Mouse (Mus musculus) erythroid progenitor cell, adult 5-6 weeks (primary cell): ENCODE results near the gene P3h3. TPM values are rescaled to one million over a fixed set of nuclear protein-coding genes. Genes with fewer than 3 reads are reported as not detected.
"Not testable (repeated sequence)": the region's sequence is repeated elsewhere in the genome, so short reads cannot be mapped to it uniquely, and the experiment has no call there.

Experiments
- ATAC-seq: replicated peaks from 2 replicates; pipeline ENCODE4 v1.8.0; 2016; ENCODE audit warnings: moderate number of reproducible peaks, mild to moderate bottlenecking, moderate TSS enrichment, inconsistent platforms; ENCODE audit not compliant: poor library complexity, low FRiP score, severe bottlenecking
- total RNA-seq, 2 experiments: library from RNA; stranded (forward) in 1 of 2; stranded (reverse) in 1 of 2; fragments of 150-400 nt in 1 of 2; fragments of 186-747, 209-891 nt in 1 of 2; gene quantifications; 2 replicates each; pipeline versions ENCODE4 v1.2.3 to v1.2.4; 2015 to 2017; ENCODE audit warnings: low replicate concordance in 2 of 2

P3h3 gene
- total RNA-seq, 2 experiments from 2014 or later = 0.83 to 2.5 TPM

DNA sequence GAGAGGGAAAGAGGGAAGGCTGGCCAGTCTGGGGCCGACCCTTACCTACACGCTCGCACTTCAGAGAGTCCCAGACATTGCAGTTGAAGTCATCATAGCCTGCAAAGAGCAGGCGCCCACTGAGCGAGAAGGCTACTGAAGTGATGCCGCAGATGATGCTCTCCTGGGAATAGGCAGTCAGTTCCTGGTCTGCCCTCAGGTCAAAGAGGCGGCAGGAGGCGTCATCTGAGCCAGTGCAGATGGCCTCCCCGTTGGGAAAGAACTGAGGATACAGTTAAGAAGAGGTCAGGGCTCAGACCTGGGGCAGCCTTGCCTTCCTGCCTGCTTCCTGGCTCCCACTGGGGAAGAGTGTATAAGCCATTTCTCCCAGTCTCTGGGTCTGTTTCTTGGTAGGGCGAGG lies 22.0 kb downstream of the P3h3 start:
- ATAC-seq = no peak

DNA sequence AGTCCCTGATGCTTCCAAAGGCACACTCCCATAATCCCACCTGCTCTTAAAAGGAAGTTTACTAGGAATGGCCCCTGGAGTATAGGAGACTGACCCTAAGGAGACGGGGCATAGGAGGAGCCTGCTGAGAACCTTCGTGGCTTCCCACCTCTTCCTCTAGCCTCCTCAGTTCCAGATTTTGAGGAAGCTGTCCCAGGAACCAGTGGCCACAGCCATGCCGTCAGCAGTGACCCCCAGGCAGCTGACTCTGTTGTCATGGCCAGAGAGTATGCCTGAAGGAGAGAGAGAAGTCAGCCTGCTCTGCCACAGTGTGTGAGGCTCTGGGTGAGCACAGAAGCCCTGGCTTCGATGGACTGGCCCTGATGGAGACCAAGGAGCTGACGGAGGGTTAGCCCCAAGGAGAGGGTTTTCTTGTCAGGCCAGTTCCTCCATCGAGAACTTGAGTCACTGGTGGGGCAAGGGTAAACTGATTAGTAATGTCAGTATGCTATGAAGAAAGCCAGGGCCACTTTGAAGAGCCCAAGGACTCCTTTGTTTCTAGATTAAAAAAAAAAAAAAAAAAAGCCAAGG lies 23.0 kb downstream of the P3h3 start:
- ATAC-seq = no peak

DNA sequence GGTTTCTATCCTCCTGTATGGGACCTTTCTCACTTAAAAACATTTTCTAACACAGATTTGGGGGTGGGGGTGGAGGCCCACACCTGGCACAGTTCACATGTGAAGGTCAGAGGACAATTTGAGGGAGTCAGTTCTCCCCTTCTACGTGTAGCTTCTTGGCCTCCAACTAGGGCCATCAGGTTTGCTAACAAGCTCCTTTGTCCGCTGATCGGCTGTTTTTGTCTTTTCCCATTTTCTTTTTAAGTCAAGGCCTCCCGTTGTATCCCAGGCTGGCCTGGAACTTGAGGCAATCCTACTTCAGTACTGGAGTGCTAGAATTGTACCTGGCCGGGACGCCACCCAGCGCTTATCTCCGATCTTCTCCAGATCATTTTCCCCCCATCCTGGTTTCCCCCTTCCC lies 25.9 kb downstream of the P3h3 start:
- no peak for ATAC-seq

DNA sequence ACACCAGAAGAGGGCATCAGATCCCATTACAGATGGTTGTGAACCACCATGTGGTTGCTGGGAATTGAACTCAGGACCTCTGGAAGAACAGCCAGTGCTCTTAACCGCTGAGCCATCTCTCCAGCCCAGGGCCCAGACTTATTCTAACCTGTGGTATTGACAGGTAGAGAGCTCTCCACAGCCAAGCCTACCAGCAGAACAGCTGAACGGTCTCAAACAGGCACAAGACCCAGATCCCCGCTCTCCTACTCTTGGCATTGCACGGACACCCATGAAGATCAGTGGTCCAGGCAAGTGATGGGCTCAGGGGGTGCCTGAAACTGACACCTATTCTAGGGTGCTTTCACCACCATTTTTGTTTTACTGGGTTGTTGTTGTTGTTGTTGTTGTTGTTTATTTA lies 26.4 kb downstream of the P3h3 start:
- ATAC-seq = not testable (repeated sequence)

DNA sequence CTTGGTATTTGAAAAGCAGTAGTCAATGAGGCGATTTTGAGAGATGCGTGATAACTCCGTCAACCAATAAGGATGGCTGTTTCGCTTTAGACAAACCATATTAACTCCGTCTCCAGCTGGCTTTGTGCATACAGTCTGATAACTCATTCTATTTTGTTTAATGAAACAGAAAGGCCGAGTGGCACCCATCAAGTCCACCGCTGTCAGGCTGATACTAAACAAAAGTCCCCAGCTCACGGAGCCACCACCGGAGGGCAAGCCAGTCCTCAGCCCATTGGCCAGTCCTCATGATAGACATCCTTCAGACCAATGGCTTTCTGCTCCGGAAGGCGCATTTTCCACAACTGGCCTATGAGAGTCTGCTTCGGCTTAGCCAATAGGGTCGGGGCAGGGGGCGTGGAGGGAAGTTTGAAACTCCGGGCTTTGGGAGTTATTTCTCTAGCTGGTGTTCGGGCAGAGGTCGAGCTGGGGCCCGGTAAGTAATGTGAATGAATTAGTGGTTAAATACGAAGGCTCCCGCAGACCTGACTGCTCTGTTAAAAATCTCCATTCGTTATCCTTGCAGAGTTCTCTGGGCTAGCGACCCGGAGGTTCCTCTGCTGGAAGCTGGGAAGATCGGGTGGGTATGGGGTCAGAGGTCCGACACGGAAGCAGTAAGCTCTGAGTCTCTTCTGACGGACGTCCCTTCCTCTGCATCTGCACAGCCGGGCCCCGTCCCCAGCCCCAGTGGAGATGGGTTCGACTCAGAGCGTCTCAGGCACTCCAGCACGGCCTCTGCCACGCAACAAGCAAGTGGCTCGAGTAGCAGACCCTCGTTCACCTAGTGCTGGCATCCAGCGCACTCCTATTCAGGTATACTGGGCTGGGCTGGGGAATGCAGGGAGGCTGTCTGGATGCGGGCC lies 27.5 kb downstream of the P3h3 start:
- ATAC-seq = peak; percentile 73

DNA sequence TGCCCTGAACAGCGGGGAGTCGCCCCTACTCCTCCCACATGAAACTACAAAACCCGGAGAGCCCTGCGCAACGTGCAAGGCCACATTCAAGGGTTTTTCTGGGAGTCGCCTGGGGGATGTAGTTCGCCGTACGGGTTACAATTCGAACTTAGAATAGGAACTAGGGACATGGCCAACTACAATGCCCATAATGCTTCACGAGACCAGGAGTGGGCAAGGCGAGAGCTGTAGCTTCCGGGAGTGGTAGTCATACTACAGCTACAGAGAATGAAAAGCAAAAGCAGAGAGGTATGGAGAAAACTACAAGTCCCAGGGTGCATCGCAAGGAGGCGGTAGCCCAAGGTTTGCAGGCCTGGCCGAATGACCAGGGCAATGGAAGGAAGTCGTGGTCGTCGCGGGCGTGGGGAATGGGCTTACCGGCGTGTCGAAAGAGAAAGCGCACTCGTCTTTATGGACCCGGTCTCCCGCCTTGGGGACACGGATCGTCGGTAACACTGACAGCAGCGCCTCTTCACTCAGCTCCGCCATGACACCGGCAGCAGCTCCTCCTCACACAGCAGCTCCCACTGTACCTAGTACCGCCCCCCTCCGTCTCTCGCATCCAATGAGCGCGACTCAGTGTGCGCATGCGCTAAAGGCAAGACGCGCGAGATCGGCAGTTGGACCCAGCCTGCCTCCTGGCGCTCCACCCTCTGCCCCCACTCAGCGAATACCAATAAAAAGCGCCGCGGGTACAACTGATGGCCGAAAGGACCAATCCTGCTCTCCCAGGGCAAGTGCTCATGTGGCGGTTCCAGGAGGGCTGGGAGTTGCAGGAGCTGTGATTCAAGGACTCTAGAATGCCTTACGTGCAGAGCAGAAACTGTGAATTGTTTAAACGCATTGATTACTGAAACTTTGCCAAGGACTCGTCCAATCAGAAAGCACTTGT lies 28.4 kb downstream of the P3h3 start, which contains the start of the genes Usp5 and Cdca3:
Usp5 (minus strand) TSS at position 617 of the 931 bp plus-strand sequence.
Cdca3 (plus strand) TSS at position 680 of the 931 bp plus-strand sequence.
- peak; percentile 80 for ATAC-seq

DNA sequence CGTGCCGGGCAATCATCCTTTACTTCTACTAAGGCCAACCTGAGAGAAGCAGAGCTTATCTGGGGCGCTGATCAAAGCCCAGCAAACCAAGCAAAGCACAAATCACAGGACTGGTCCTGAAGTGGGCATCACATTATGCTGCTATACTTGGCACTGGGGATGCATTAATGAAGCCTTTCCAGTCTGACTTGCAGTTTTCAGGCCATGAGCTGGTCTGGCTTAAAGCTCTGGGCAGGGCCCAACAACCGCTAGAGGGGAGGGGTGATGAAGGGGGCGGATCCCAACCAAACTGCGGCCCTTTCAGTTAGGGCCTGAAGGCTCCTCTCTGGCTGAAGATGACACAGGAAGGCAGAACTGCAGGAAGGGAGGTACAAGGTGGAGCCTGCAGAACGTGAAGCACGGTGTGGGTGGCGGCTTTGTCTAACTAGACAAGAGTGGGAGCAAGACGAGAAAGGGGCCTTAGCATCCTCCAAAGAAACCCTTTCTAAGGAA lies 29.4 kb downstream of the P3h3 start:
- ATAC-seq = no peak

GRCm38 (mm10) chr6:124822049-124822448 lies 35.5 kb downstream of the P3h3 start:
- no peak for ATAC-seq

GRCm38 (mm10) chr6:124820891-124821290 lies 36.7 kb downstream of the P3h3 start:
- ATAC-seq = no peak

- no peak for ATAC-seq
These were observed 39.6 kb downstream of the P3h3 start for GRCm38 (mm10) chr6:124817971-124818370.

GRCm38 (mm10) chr6:124817563-124817962 lies 40.0 kb downstream of the P3h3 start:
- ATAC-seq = no peak

DNA sequence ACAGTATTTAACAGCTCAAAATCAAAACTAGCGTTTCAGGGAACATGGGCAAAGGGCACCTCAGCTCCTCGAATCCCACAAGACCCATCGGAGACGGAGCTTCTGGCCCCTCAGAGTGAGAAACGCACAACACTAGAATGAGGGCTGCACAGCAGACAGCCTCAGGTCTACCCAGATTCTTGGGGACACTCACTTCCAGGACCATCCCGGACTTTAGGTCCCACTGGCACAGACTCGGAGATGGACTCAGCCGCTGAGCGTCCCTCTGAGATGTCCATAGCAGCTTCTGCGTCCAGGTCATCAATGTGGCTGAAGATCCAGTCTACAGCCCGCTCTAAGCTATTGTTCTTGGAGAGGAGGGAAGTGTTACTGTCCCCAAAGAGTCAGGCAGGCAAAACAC lies 40.4 kb downstream of the P3h3 start:
- ATAC-seq = no peak

DNA sequence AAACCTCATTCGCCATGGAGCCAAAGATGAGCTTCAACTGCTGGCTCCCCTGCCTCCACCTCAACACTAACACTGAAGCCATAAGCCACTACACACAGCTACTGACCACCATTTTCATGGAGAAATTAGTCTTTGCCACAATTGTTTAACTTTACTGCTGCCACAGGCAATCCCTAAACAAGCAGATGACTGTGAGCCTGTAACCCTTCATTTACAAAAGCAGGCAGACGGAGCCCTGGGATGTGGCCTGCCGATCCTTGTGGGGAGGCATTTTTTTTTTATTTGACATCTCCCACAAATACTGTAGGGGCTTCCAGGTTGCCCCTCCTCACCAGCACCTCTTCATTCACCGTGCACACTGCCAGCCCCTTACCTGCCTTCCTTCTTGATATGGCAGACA lies 40.9 kb downstream of the P3h3 start:
- ATAC-seq = no peak

DNA sequence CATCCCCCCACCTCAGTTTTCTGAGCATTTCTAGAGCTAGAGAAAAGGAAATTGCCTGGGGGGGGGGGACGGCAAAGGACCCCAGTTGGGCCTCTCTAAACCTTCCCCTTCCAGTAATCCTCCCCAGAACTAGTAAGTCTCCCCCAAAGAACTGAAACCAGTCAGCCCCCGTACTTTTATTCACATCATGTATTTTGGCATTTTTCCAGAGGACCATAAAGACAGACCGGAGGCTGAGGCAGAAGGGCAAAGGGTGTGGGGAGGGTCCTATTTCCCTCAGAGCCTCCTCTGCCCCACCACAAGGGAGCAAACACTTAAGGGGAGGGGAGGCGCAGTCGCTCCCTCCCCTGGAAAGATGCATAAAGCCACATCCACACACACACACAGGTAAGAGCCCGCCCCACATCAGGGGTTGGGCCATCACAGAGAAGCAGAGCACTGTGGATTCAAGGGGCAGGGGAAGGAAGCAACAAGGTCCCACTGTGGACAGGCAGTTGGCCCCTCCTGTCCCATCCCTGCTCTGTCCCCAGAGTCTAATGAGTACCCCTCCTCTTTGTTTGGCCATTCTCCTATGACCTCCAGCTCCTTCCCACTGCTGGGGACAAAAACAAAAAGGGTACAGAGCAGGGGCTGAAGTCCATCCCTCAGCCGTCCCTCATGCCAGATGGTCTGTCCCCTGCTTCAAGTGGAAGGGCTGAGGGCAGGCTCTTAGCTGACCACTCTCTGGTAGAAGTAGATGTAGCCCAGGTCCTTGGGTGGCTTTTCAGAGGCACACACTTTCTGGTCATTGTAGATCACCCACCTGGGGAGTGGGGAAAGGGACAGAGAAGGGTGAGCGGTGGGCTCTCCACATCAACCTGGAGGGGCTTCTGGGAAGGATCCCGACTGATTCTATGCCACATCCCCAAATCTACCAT lies 42.4 kb downstream of the P3h3 start:
- no peak for ATAC-seq

GRCm38 (mm10) chr6:124814448-124814847 lies 43.1 kb downstream of the P3h3 start:
- peak; percentile 13 for ATAC-seq

DNA sequence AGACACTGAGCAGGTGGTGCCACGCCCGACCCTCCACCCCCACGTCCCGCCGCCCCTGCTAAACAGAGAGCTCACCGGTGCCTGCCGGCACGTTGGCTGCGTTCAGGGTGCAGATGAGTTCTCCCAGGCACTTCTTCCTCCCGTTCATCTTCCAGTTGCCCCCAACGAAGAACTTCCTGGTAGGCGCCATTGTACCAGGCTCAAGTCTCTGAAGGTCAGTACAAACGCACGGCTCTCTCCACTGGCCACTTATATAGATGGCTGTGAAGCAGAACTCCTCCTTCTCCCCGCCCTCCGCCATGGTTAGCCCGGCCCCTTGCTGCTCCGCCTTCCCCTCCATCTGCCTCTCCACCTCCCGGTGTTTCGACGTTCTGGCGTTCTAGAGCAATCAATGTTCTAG lies 43.6 kb downstream of the P3h3 start, which contains the start of gene Tpi1:
Tpi1 (minus strand) TSS at position 364 of the 400 bp plus-strand sequence.
- peak; percentile 87 for ATAC-seq

DNA sequence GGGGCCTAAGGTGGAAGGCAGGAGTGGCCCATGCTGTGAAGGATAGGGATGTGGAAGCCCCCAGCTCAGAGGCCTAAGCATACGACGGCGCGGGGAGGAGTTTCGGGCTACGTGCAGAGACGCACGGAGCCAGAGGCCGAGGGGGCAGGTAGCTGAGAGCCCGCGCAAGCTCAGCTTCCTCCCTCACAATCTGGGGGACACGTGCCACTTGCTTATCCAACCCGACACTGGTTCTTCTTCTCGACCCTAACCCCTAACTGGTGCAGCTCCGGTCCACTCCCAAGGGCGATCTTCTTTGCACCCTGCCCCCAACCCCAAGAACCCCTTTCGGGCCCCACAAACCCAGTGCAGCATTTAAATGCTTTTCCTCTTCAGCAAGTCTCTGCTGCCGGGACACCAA lies 44.1 kb downstream of the P3h3 start:
- ATAC-seq = peak; percentile 30

- ATAC-seq = no peak
These were observed 44.7 kb downstream of the P3h3 start for GRCm38 (mm10) chr6:124812848-124813247.
